Mouse (Mus musculus): Measurements from ENCODE around the gene Exosc2. TPM values are rescaled to one million over a fixed set of nuclear protein-coding genes. Genes with fewer than 3 reads are reported as not detected.

Gene Exosc2
- total and polyA plus RNA-seq, 3 experiments: 128 to 219 (median 172) TPM

Other genes with a start within 250 kb of the Exosc2 start
- 45.0 and 49.7 TPM in 2 replicates for gene Ass1, start 200.5 kb upstream of the Exosc2 start, total RNA-seq (2012; rRNA removed)
- 10 to 100 TPM in 1 of 2 experiments, not detected in 1; 88.0 TPM for gene Ass1, start 200.5 kb upstream of the Exosc2 start, polyA plus RNA-seq (2012; ENCODE audit: insufficient read depth in 1 of 2, insufficient read length in 2 of 2, low read depth in 1 of 2, low replicate concordance in 2 of 2, missing spikeins in 1 of 2)
- gene Fubp3, start 98.1 kb upstream of the Exosc2 start, total RNA-seq (2012; rRNA removed): 42.2 and 44.7 TPM in 2 replicates
- gene Fubp3, start 98.1 kb upstream of the Exosc2 start, polyA plus RNA-seq (2012; ENCODE audit: insufficient read depth in 1 of 2, insufficient read length in 2 of 2, low read depth in 1 of 2, low replicate concordance in 2 of 2, missing spikeins in 1 of 2): 10 to 100 TPM in 1 of 2 experiments, not detected in 1; 80.0 TPM
- gene Prdm12, start 30.7 kb upstream of the Exosc2 start, total RNA-seq (2012; rRNA removed): not detected in 2 replicates
- gene Prdm12, start 30.7 kb upstream of the Exosc2 start, polyA plus RNA-seq (2012; ENCODE audit: insufficient read depth in 1 of 2, insufficient read length in 2 of 2, low read depth in 1 of 2, low replicate concordance in 2 of 2, missing spikeins in 1 of 2): not detected
- 19.8 and 21.3 TPM in 2 replicates for gene Abl1, start 17.7 kb downstream of the Exosc2 start, total RNA-seq (2012; rRNA removed)
- gene Abl1, start 17.7 kb downstream of the Exosc2 start, polyA plus RNA-seq (2012; ENCODE audit: insufficient read depth in 1 of 2, insufficient read length in 2 of 2, low read depth in 1 of 2, low replicate concordance in 2 of 2, missing spikeins in 1 of 2): 10 to 100 TPM in 1 of 2 experiments, not detected in 1; 47.1 TPM
- gene Qrfp, start 139.9 kb downstream of the Exosc2 start, total RNA-seq (2012; rRNA removed): not detected in 2 replicates
- gene Qrfp, start 139.9 kb downstream of the Exosc2 start, polyA plus RNA-seq (2012; ENCODE audit: insufficient read depth in 1 of 2, insufficient read length in 2 of 2, low read depth in 1 of 2, low replicate concordance in 2 of 2, missing spikeins in 1 of 2): under 1 TPM in 1 of 2 experiments, not detected in 1; 0.13 TPM
- not detected in 2 replicates for gene Fibcd1, start 175.3 kb downstream of the Exosc2 start, total RNA-seq (2012; rRNA removed)
- not detected for gene Fibcd1, start 175.3 kb downstream of the Exosc2 start, polyA plus RNA-seq (2012; ENCODE audit: insufficient read depth in 1 of 2, insufficient read length in 2 of 2, low read depth in 1 of 2, low replicate concordance in 2 of 2, missing spikeins in 1 of 2)
- not detected in 2 replicates for gene Lamc3, start 216.6 kb downstream of the Exosc2 start, total RNA-seq (2012; rRNA removed)
- not detected for gene Lamc3, start 216.6 kb downstream of the Exosc2 start, polyA plus RNA-seq (2012; ENCODE audit: insufficient read depth in 1 of 2, insufficient read length in 2 of 2, low read depth in 1 of 2, low replicate concordance in 2 of 2, missing spikeins in 1 of 2)

Data from MEL (cell line).